In the genomic region with DNA sequence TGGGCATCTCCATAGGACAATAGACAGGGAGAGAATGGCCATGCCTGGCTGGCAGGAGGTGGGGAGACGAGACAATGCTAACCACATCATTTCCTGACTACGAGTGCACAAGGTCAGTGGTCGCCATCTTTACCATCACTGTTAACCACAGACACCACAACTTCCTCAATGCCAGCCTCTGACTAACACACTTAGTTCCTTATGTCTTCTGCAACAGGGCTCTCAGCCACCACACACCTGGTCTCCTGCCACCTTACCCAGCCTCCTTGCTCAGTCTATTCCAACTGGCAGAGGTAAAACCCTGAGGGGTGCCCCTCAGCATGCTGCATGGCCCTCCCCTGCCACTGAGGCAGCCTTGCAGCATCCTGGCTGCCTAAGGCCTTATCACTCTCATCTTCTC, we compare ENCODE assay signal across 14 mouse cellular contexts. TPM values are rescaled to one million over a fixed set of nuclear protein-coding genes. Genes with fewer than 3 reads are reported as not detected.
DNase-seq lines count a peak whose midpoint lies in the region; ATAC-seq and TF ChIP-seq lines count a peak whose summit lies in the region.
"Had no signal": no experiment of that assay in that cellular context is flagged by ENCODE, and none has a peak within 500 bp of the region (broad histone marks: within the 10 kb centered on the region; RNA-seq: fewer than 3 reads in every experiment).

No protein-coding gene starts in this region.

- WGBS in liver, embryonic 13.5 days (ENCODE audit: insufficient replicate concordance) = 10% methylated on average over 3 of the region's 3 CpGs
- 24% methylated on average over 3 of the region's 3 CpGs for WGBS in liver, embryonic 12.5 days (ENCODE audit: insufficient replicate concordance)
- WGBS in forebrain, embryonic 10.5 days = 90% methylated on average over 3 of the region's 3 CpGs

- ATAC-seq in liver, embryonic 13.5 days (ENCODE audit: low read depth) = peak; percentile 32; the same call in 1 of the 2 replicates
- ATAC-seq in liver, embryonic 12.5 days = no peak
- ATAC-seq in Patski = no peak

- DNase-seq in liver, embryonic 13.5 days = no peak
- DNase-seq in Patski (ENCODE audit: low read depth, low spot score) = peak; percentile 51
- peak; percentile 49 for DNase-seq in thymus, postnatal 25 days
- DNase-seq in forebrain, embryonic 10.5 days (ENCODE audit: extremely low spot score, low spot score) = no peak
- no peak for DNase-seq in testis, postnatal 14 days (ENCODE audit: low spot score)
- DNase-seq in frontal cortex, postnatal 10 days (ENCODE audit: low spot score in 2 of 2) = no peak
- DNase-seq: adrenal gland, postnatal 36 days; cerebellum, adult 8-10 months; gastrocnemius, adult 2 months; kidney, adult 18-20 months had no signal

- TF ChIP-seq CTCF in Patski (IDR thresholded peaks at IDR 0.05) = no peak

- H3K27me3 ChIP-seq in liver, embryonic 13.5 days = no peaks in the 10 kb centered on the region
- H3K27me3 ChIP-seq in liver, embryonic 12.5 days (replicated peaks) = no peaks in the 10 kb centered on the region; the same call in 1 of the 2 replicates
- H3K27me3 ChIP-seq in Patski (no peaks in the 10 kb centered on the region), myocyte (ENCODE audit: control insufficient read depth, insufficient read depth, insufficient read length) (no peaks in the 10 kb centered on the region)
- H3K27me3 ChIP-seq in forebrain, embryonic 10.5 days (ENCODE audit: poor library complexity, severe bottlenecking) = no peaks in the 10 kb centered on the region
- H3K27me3 ChIP-seq: embryonic facial prominence, embryonic 15.5 days; liver, embryonic 15.5 days had no signal

- no peaks in the 10 kb centered on the region for H3K79me2 ChIP-seq in myocyte (ENCODE audit: control insufficient read depth, insufficient read depth)

- no peaks in the 10 kb centered on the region for H3K4me1 ChIP-seq in liver, embryonic 13.5 days (replicated peaks)
- H3K4me1 ChIP-seq in liver, embryonic 12.5 days = peaks cover 14% of the 10 kb centered on the region; the same call in 1 of the 2 replicates
- no peaks in the 10 kb centered on the region for H3K4me1 ChIP-seq in forebrain, embryonic 10.5 days
- H3K4me1 ChIP-seq: embryonic facial prominence, embryonic 15.5 days; liver, embryonic 15.5 days had no signal

- in situ Hi-C loops in Patski (cut with MboI; ENCODE audit: low pct_unique_long_range_greater_than_20kb) = no loop called here

- peaks cover 66% of the 10 kb centered on the region for H3K36me3 ChIP-seq in liver, embryonic 13.5 days
- peaks cover 91% of the 10 kb centered on the region for H3K36me3 ChIP-seq in liver, embryonic 12.5 days
- peaks cover 32% of the 10 kb centered on the region for H3K36me3 ChIP-seq in myocyte (ENCODE audit: control insufficient read depth, insufficient read depth)
- peaks cover 100% of the 10 kb centered on the region for H3K36me3 ChIP-seq in forebrain, embryonic 10.5 days (replicated peaks)

- POLR2A ChIA-PET in Patski (lab: Charles Lee) = no interaction called here

- no peak overlapping the region for H3K27ac ChIP-seq in liver, embryonic 13.5 days
- H3K27ac ChIP-seq in liver, embryonic 12.5 days = no peak overlapping the region
- H3K27ac ChIP-seq in forebrain, embryonic 10.5 days = no peak overlapping the region
- H3K27ac ChIP-seq: embryonic facial prominence, embryonic 15.5 days; gastrocnemius, adult 2 months; liver, embryonic 15.5 days had no signal

- H3ac ChIP-seq in myocyte (ENCODE audit: control insufficient read depth, insufficient read length) = no peak overlapping the region

- CTCF ChIA-PET in Patski (lab: Charles Lee) = no interaction called here

- no peak overlapping the region for H3K4me3 ChIP-seq in liver, embryonic 13.5 days (replicated peaks)
- H3K4me3 ChIP-seq in liver, embryonic 12.5 days = no peak overlapping the region
- H3K4me3 ChIP-seq in myocyte = no peak overlapping the region
- no peak overlapping the region for H3K4me3 ChIP-seq in forebrain, embryonic 10.5 days
- H3K4me3 ChIP-seq: embryonic facial prominence, embryonic 15.5 days; gastrocnemius, adult 2 months; liver, embryonic 15.5 days had no signal

- no peaks in the 10 kb centered on the region for H3K9me3 ChIP-seq in liver, embryonic 13.5 days (replicated peaks)
- H3K9me3 ChIP-seq in liver, embryonic 12.5 days (replicated peaks) = no peaks in the 10 kb centered on the region
- H3K9me3 ChIP-seq in forebrain, embryonic 10.5 days = no peaks in the 10 kb centered on the region
- H3K9me3 ChIP-seq: embryonic facial prominence, embryonic 15.5 days; liver, embryonic 15.5 days had no signal

- no peak overlapping the region for H3K9ac ChIP-seq in liver, embryonic 13.5 days
- no peak overlapping the region for H3K9ac ChIP-seq in liver, embryonic 12.5 days
- H3K9ac ChIP-seq: embryonic facial prominence, embryonic 15.5 days; liver, embryonic 15.5 days had no signal

- no peak for TF ChIP-seq POLR2A in myocyte (IDR thresholded peaks at IDR 0.05; ENCODE audit: insufficient read length, low read depth)

- H3K4me2 ChIP-seq in liver, embryonic 13.5 days = no peak overlapping the region
- H3K4me2 ChIP-seq in liver, embryonic 12.5 days = no peak overlapping the region
- H3K4me2 ChIP-seq in myocyte (ENCODE audit: low read depth) = peak overlapping the region; percentile 8
- H3K4me2 ChIP-seq: embryonic facial prominence, embryonic 15.5 days; liver, embryonic 15.5 days had no signal

TF ChIP-seq in myocyte, 11 proteins besides CTCF, POLR2A, EP300 and RAD21:
- TF ChIP-seq SRF (IDR thresholded peaks at IDR 0.05; ENCODE audit: control insufficient read depth, insufficient read length, low read depth) (no peak), MYOD1 (IDR thresholded peaks at IDR 0.05; ENCODE audit: control insufficient read depth in 1 of 3, insufficient read length in 2 of 3, low read depth in 2 of 3) (peak in 2 of 3 experiments; percentile 13 to 27)

RNA-seq across cellular contexts. Expression of gene Cttn, which starts 23.7 kb away (rescaled TPM):
- polyA plus RNA-seq in liver, embryonic 13.5 days (2015; fragmentation: Nextera tagmentation; extraction: Ambion mirVana) = 44.8 and 51.9 TPM in 2 replicates
- polyA plus RNA-seq in liver, embryonic 12.5 days (2016; fragmentation: Nextera tagmentation; extraction: Ambion mirVana) = 61.7 and 65.3 TPM in 2 replicates
- 385 TPM for polyA plus RNA-seq in Patski (2021)
- 120 TPM for polyA plus RNA-seq in myocyte (2012; fragmentation: generic; extraction: Trizol)
- polyA plus RNA-seq in forebrain, embryonic 10.5 days (2016; fragmentation: Nextera tagmentation; extraction: Ambion mirVana) = 192 and 204 TPM in 2 replicates

Comparison
In these comparisons a context has a peak if more than half of its experiments do, and no peak if none do; other contexts are left out.
1. DNase-seq: peak in Patski (single experiment) and thymus, postnatal 25 days (single experiment); none in liver, embryonic 13.5 days (single experiment), forebrain, embryonic 10.5 days (single experiment), testis, postnatal 14 days (single experiment) and frontal cortex, postnatal 10 days (0 of 2).